Mouse (Mus musculus) midbrain, embryonic 12.5 days (tissue): ENCODE results near the gene Otud7a. TPM values are rescaled to one million over a fixed set of nuclear protein-coding genes. Genes with fewer than 3 reads are reported as not detected.
"Not testable (repeated sequence)": the region's sequence is repeated elsewhere in the genome, so short reads cannot be mapped to it uniquely, and the experiment has no call there.

ENCODE experiments used
- ATAC-seq: fragments of 200-750 bp; cut with Nextera tagmentation; 2 replicates; pipeline ENCODE4 v1.8.0; 2017; ENCODE audit warnings: low read depth, moderate TSS enrichment, moderate library complexity; ENCODE audit not compliant: low FRiP score
- H3K27ac ChIP-seq: fragments of 300-500 bp; sonication (generic); replicated peaks from 2 replicates; pipeline ENCODE4 v1.5.1; 2016; ENCODE audit warnings: mild to moderate bottlenecking
- H3K27me3 ChIP-seq: fragments of 300-500 bp; sonication (generic); 2 replicates; pipeline ENCODE4 v1.6.1; 2016; ENCODE audit warnings: mild to moderate bottlenecking
- H3K36me3 ChIP-seq: fragments of 300-500 bp; sonication (generic); 2 replicates; pipeline ENCODE4 v1.6.1; 2016
- H3K4me1 ChIP-seq: fragments of 300-500 bp; sonication (generic); 2 replicates; pipeline ENCODE4 v1.6.1; 2016
- H3K4me2 ChIP-seq: fragments of 300-500 bp; sonication (generic); replicated peaks from 2 replicates; pipeline ENCODE4 v1.6.1; 2016; ENCODE audit warnings: mild to moderate bottlenecking, moderate library complexity
- H3K4me3 ChIP-seq: fragments of 300-500 bp; sonication (generic); 2 replicates; pipeline ENCODE4 v1.5.1; 2016; ENCODE audit warnings: mild to moderate bottlenecking
- H3K9ac ChIP-seq: fragments of 300-500 bp; sonication (generic); replicated peaks from 2 replicates; pipeline ENCODE4 v1.6.1; 2016; ENCODE audit warnings: mild to moderate bottlenecking, moderate library complexity
- H3K9me3 ChIP-seq: fragments of 300-500 bp; sonication (generic); 2 replicates; pipeline ENCODE4 v1.6.1; 2016; ENCODE audit warnings: mild to moderate bottlenecking
- WGBS: fragments of 180-500 bp; shearing (Covaris S2); methylation state at CpG from one replicate; pipeline ENCODE4 v1.1.7; 2016; 5-methylcytosine and 5-hydroxymethylcytosine counted together
- polyA plus RNA-seq: library from polyadenylated mRNA; unstranded; fragments of >200 nt; fragmentation: Nextera tagmentation; extraction: Ambion mirVana; gene quantifications from 2 replicates; pipeline ENCODE4 v1.2.1, GENCODE M21; 2016

Gene Otud7a
- polyA plus RNA-seq, 1 experiment from 2014 or later = 1.9 TPM

DNA sequence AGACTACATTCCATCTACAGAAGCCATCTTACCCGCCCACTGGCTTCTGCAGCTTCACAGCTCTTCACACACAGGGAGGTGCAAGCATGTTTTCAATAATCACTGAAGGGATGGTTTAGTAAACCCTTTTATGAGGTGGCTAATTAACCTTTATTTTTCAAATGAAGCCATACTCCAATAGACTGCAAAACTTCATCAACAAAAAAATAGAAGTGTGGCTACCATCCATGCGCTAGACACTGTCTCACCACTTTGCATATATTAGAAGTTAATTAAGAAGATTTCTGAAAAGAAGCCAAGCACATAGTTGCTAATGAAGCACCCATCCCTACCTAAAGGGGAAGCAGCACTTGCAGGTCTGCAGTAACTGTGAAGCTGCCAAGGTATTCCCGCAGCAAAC lies 218.2 kb downstream of the Otud7a start:
- Histone ChIP-seq H3K4me2 (no peak overlapping the region), H3K27ac (no peak overlapping the region), H3K36me3 (no peaks in the 10 kb centered on the region), H3K4me3 (no peak overlapping the region), H3K9ac (no peak overlapping the region), H3K4me1 (no peaks in the 10 kb centered on the region), H3K9me3 (no peaks in the 10 kb centered on the region), H3K27me3 (no peaks in the 10 kb centered on the region)
- no peak for ATAC-seq
- WGBS = 91% methylated on average over 3 of the region's 3 CpGs

DNA sequence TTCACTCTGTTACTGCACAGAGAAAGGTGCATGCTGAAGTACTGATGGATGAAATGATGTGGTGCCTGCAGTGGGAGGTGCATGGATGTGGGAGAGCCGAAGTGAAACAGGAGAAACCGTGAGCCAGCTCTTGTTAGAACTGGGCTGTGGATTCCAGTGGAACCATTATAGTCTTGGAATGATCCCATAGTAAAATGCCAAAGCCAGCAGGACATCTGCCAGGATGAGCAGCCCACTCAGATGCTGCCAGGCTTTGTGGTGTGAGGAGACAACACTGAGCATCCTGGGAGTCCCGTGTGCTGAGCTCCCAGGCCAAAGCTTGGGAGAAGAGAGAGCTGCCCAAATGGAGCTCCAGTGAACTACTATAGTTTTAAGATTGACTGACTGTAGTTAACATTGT lies 220.9 kb downstream of the Otud7a start:
- 88% methylated on average over 3 of the region's 3 CpGs for WGBS
- ATAC-seq = no peak

DNA sequence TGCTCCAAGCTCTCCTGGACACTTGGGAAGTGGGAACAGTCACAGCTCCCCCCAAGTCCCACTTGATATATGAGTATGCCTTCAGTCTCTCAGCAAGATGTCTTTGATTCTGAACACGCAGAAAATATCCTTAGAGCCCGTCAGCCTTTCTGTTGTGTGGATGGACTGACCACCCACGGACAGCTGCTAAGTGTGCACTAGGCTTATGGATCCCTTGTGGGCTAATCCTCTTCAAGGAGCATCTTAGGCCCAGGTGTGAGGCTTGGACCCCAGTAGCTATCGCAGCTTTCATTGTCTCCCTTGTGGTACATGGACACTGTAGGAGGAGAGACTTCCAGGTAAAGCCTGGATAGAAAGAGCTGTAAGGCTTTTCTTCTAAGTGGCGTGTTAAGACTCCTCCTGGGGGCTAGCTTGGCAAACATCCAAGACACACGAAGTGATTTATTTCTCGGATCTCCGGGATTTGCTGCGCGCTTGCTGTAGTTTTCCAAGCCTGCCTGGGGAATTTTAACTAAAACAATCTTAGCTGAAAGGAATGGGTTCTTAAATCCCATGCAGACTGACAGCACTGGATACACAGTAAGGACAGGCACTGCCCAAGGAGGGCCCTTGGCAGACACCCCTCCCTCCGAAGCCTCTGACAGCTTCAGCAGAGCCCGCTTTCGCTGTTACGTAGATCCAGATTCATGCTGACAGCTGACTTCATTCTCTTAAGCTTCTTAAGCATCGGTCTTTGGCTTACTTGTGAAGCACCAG lies 223.6 kb downstream of the Otud7a start:
- WGBS = 62% methylated on average over 15 of the region's 15 CpGs
- ATAC-seq = no peak
- H3K4me2 ChIP-seq = 0 out of 2 replicates have a peak overlapping the region, but pooled peaks have one; percentile 1
- H3K9me3 ChIP-seq = no peaks in the 10 kb centered on the region
- H3K4me1 ChIP-seq = peaks cover 9% of the 10 kb centered on the region; the same call in 1 of the 2 replicates
- H3K27me3 ChIP-seq = no peaks in the 10 kb centered on the region
- H3K27ac ChIP-seq = no peak overlapping the region
- no peak overlapping the region for H3K9ac ChIP-seq
- no peak overlapping the region for H3K4me3 ChIP-seq
- no peaks in the 10 kb centered on the region for H3K36me3 ChIP-seq

More for the DNA sequence above, 220.9 kb downstream of the Otud7a start:
- H3K36me3 ChIP-seq = no peaks in the 10 kb centered on the region
- H3K9ac ChIP-seq = no peak overlapping the region
- H3K9me3 ChIP-seq = no peaks in the 10 kb centered on the region
- H3K4me2 ChIP-seq = no peak overlapping the region
- H3K4me3 ChIP-seq = no peak overlapping the region
- H3K4me1 ChIP-seq = peaks cover 9% of the 10 kb centered on the region; the same call in 1 of the 2 replicates
- no peak overlapping the region for H3K27ac ChIP-seq
- no peaks in the 10 kb centered on the region for H3K27me3 ChIP-seq

DNA sequence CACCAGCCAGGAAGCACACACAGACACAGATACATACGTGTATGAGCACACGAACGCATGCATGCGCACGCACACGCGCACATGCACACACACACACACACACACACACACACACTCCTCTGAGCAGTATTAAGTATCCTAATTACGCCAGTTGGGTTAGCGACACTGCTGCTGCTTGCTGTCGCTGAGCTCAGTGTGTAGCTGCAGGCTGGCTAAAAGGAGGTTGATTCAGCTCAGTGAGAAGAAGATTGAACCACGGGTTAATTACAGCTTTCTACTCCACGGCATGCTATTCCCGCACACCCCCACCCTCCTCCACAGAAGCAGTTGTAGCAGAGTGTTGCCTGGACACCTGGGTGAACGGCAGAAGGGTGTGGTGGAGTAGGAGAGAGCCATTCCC lies 224.4 kb downstream of the Otud7a start:
- no peaks in the 10 kb centered on the region for H3K27me3 ChIP-seq
- no peaks in the 10 kb centered on the region for H3K36me3 ChIP-seq
- peaks cover 9% of the 10 kb centered on the region; the same call in 1 of the 2 replicates for H3K4me1 ChIP-seq
- H3K9me3 ChIP-seq = no peaks in the 10 kb centered on the region
- no peak overlapping the region for H3K9ac ChIP-seq
- H3K4me3 ChIP-seq = no peak overlapping the region
- peak; percentile 32 for ATAC-seq
- H3K4me2 ChIP-seq = no peak overlapping the region
- no peak overlapping the region for H3K27ac ChIP-seq
- 76% methylated on average over 14 of the region's 14 CpGs for WGBS

DNA sequence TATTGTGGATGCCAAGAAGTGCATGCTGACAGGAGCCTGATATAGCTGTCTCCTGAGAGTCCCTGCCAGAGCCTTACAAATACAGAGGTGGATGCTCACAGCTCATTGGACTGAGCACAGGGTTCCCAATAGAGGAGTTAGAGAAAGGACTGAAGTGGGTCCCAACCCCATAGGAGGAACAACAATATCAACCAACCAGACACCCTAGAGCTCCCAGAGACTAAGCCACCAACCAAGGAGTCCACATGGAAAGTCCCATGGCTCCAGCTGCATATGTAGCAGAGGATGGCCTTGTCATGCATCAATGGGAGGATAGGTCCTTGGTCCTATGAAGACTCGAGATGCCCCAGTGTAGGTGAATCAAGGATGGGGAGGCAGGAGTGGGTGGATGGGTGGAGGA lies 226.4 kb downstream of the Otud7a start:
- not testable (repeated sequence) for ATAC-seq, H3K36me3 ChIP-seq, H3K4me1 ChIP-seq, H3K9me3 ChIP-seq, H3K27me3 ChIP-seq, H3K4me3 ChIP-seq, H3K4me2 ChIP-seq, H3K9ac ChIP-seq, H3K27ac ChIP-seq
- 83% methylated on average over 1 of the region's 1 CpGs for WGBS

DNA sequence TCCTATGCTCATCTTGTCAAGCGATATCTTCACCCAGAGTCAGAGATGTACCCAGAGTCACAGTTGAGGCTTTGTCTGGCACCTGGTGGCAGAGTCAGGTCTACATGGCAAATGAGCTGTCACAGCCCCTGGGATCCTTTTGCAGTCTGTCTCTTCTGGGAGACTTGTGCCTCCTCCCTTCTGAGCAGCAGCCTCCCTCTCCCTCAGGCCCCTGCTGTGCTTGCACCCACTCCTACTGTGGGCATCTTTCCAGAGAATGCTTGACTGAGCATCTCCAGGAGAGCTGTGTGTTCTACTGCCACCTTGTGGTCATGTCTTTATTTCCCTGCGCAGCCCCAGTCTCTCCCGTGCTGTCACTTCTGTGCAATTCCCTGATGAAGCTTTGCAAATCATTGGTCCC lies 227.4 kb downstream of the Otud7a start:
- Histone ChIP-seq H3K9ac (no peak overlapping the region), H3K36me3 (no peaks in the 10 kb centered on the region), H3K27ac (no peak overlapping the region), H3K9me3 (no peaks in the 10 kb centered on the region), H3K4me2 (no peak overlapping the region), H3K4me3 (no peak overlapping the region), H3K27me3 (no peaks in the 10 kb centered on the region), H3K4me1 (peaks cover 9% of the 10 kb centered on the region; the same call in 1 of the 2 replicates)
- ATAC-seq = peak; percentile 86
- WGBS = 22% methylated on average over 3 of the region's 3 CpGs

DNA sequence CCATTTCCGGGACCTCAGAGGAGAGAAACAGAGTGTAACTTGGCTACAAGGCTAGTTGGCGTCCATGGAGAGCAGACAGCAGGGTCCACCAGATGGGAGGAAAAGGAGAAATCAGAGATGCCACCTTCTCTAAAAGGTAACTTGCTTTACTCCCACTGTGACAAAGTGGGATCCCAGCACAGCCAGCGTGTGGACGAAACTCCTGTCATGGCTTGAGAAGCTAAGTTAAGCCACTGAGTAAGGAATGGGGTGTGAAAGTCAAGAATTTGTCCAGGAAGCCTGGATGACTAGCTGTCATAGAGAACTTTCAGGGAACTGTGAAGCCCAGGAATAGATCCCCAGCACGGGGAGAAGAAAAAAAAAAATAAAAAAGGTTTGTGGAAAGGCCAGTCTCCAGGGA lies 232.1 kb downstream of the Otud7a start:
- ATAC-seq = no peak
- Histone ChIP-seq H3K4me1 (no peaks in the 10 kb centered on the region), H3K9ac (no peak overlapping the region), H3K4me2 (no peak overlapping the region), H3K9me3 (no peaks in the 10 kb centered on the region), H3K27me3 (no peaks in the 10 kb centered on the region), H3K27ac (no peak overlapping the region), H3K4me3 (no peak overlapping the region), H3K36me3 (no peaks in the 10 kb centered on the region)
- 87% methylated on average over 5 of the region's 5 CpGs for WGBS

DNA sequence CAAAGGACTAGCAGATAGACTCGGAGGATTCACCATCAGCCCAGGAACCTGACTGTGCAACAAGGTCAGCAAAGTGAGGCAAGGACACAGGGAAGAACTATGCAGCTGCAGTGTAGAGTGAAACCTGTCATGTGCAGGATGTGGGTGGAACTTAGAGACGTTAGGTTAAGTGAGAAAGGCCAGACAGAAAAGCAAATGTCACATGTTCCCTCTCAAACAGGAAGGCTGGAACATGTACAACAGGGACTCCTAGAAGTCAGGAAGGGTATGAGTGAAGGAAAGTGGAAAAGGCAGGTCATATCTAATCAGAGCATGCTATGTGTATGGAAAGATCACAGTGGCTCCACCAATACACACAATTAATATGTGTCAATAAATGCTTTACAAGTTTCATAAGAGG lies 232.6 kb downstream of the Otud7a start:
- Histone ChIP-seq H3K9me3 (no peaks in the 10 kb centered on the region), H3K4me3 (no peak overlapping the region), H3K4me2 (no peak overlapping the region), H3K27ac (no peak overlapping the region), H3K36me3 (no peaks in the 10 kb centered on the region), H3K9ac (no peak overlapping the region), H3K4me1 (no peaks in the 10 kb centered on the region), H3K27me3 (no peaks in the 10 kb centered on the region)
- 67% methylated on average over 2 of the region's 2 CpGs for WGBS
- no peak for ATAC-seq

DNA sequence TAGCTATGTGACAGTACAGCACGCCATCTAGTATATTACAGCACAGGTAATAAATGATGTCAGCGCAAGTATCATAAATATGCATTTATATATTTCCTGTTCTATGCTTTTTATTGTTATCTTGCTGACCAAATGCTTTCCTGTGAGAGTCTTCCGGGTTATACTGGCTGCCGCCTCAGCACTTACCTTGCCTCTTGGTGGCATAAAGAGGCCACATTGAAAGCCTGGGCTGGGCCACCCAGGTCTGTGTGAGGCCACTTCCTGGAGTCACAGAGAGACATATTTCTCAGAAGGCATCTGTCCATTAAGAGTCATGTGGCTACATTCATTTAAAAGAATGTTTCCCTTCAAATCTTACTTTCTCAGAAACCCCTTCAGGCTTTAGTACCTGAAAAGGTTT lies 242.5 kb downstream of the Otud7a start:
- H3K27me3 ChIP-seq = no peaks in the 10 kb centered on the region
- WGBS = 90% methylated on average over 4 of the region's 4 CpGs
- H3K9ac ChIP-seq = no peak overlapping the region
- H3K4me1 ChIP-seq = no peaks in the 10 kb centered on the region
- H3K4me2 ChIP-seq = no peak overlapping the region
- no peak overlapping the region for H3K4me3 ChIP-seq
- H3K27ac ChIP-seq = no peak overlapping the region
- no peaks in the 10 kb centered on the region for H3K36me3 ChIP-seq
- no peak for ATAC-seq
- H3K9me3 ChIP-seq = no peaks in the 10 kb centered on the region

DNA sequence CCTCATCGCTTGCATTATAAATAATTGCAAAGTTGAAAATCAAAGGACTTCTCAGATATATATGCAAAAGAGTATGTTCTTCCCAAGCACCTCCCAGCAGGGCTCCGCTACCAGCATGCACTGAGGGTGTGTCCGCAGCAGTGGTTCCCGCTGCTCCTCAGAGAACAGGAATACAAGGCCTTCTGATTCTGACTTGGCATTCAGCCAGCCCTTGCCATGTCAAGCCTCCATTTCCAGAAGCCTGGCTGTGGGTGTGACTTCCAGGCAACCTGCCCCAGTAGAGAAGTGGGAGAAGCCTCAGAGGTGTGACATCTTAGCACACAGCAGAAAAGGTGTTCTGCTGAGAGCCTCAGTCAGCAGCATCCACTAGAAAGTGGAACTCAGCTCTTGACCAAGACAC lies 253.4 kb downstream of the Otud7a start:
- no peak overlapping the region for H3K4me2 ChIP-seq
- no peaks in the 10 kb centered on the region for H3K9me3 ChIP-seq
- no peak overlapping the region for H3K4me3 ChIP-seq
- no peaks in the 10 kb centered on the region for H3K36me3 ChIP-seq
- no peaks in the 10 kb centered on the region for H3K27me3 ChIP-seq
- no peaks in the 10 kb centered on the region for H3K4me1 ChIP-seq
- ATAC-seq = no peak
- H3K27ac ChIP-seq = no peak overlapping the region
- 96% methylated on average over 4 of the region's 4 CpGs for WGBS
- no peak overlapping the region for H3K9ac ChIP-seq

DNA sequence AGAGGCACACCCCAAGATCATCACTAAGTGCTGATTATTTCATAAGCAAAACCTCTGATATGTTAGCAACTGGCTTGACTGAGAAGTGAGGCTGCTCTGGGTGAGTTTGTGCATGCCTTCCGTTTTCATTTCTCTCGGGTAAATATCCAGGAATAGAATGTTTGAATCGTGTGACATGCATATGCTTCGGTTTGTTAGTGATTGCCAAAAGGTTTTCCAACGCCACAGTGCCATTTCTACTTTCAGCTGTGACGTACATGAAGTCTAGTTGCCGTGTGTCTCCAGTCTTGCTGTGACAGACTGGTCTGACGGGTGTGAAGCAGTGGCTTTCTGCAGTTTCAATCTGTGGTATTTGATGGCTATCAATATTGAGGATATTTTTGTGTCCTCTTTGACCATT lies 273.4 kb downstream of the Otud7a start:
- Histone ChIP-seq H3K4me1 (no peaks in the 10 kb centered on the region), H3K4me2 (no peak overlapping the region), H3K27me3 (no peaks in the 10 kb centered on the region), H3K36me3 (no peaks in the 10 kb centered on the region), H3K27ac (no peak overlapping the region), H3K9ac (no peak overlapping the region), H3K9me3 (no peaks in the 10 kb centered on the region), H3K4me3 (no peak overlapping the region)
- no peak for ATAC-seq
- WGBS = 91% methylated on average over 8 of the region's 8 CpGs

DNA sequence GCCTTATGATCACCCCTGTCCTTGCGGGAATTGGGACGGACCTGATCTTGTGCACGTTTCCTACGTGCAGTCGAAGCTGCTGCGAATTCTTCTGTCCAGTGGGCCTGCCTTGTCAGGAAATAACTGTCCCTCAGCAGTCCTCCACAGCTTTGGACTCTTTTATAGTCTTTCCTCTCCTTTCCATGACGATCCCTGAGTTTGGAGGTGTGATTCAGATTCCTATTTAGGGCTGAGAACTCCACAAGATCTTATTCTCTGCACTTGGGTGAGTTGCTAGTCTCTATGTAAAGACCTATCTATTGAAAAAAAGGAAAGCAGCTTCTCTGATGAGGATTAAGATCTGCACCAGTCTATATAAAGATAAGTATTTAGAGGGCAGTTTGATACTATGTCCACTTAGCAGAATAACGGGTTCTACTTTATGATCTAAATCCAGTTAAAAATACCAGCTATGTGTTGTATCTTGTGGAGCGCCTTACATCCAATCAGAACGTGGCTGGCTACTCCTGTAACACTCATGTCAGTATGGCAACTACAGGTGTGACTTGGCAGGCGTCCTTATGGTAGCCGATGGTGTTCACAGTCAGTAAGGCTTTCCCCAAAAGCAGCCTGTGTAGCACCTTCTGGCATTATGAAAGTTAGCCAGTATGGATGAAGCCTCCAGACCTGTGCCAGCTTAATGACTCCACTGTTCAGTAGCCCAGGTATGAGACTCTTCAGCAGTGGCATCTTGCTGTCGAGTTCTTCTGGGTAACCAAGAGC lies 274.8 kb downstream of the Otud7a start:
- Histone ChIP-seq H3K4me2 (no peak overlapping the region), H3K9ac (no peak overlapping the region), H3K36me3 (no peaks in the 10 kb centered on the region), H3K4me3 (no peak overlapping the region), H3K27me3 (no peaks in the 10 kb centered on the region), H3K27ac (no peak overlapping the region), H3K4me1 (no peaks in the 10 kb centered on the region), H3K9me3 (no peaks in the 10 kb centered on the region)
- 90% methylated on average over 13 of the region's 13 CpGs for WGBS
- no peak for ATAC-seq
